Mouse (Mus musculus) ES-E14 (cell line): ENCODE data around the gene Hc. TPM values are rescaled to one million over a fixed set of nuclear protein-coding genes. Genes with fewer than 3 reads are reported as not detected.

Experiments
- DNase-seq: peaks from one replicate; pipeline ENCODE4 v3.0.0-alpha.2; 2013; ENCODE audit warnings: low read depth, low spot score
- H3K27ac ChIP-seq: 2 replicates; pipeline ENCODE4 v1.5.1; 2012; ENCODE audit warnings: low read depth, mild to moderate bottlenecking, low read length, moderate library complexity, mixed read lengths; ENCODE audit not compliant: poor library complexity, insufficient read depth, severe bottlenecking
- H3K36me3 ChIP-seq: 2 replicates; pipeline ENCODE4 v1.6.1; 2012; ENCODE audit warnings: mild to moderate bottlenecking, low read length, moderate library complexity, mixed read lengths; ENCODE audit not compliant: control insufficient read depth, poor library complexity, insufficient read depth, severe bottlenecking
- H3K4me1 ChIP-seq, 2 experiments: fragments of 150-350 bp in 1 of 2; sonication (generic) in 1 of 2; 2 replicates each; pipeline ENCODE4 v1.6.1; 2012; ENCODE audit warnings: low read length in 2 of 2, mild to moderate bottlenecking in 1 of 2, mixed read lengths in 1 of 2; ENCODE audit not compliant: control insufficient read depth in 2 of 2, insufficient read depth in 2 of 2, poor library complexity in 1 of 2
- H3K4me3 ChIP-seq, 2 experiments: fragments of 150-350 bp in 1 of 2; sonication (generic) in 1 of 2; 2 replicates each; pipeline ENCODE4 v1.5.1; 2012; ENCODE audit warnings: low read length in 2 of 2, low read depth in 1 of 2, mild to moderate bottlenecking in 1 of 2, mixed read lengths in 1 of 2; ENCODE audit not compliant: insufficient read depth in 1 of 2, poor library complexity in 1 of 2, severe bottlenecking in 1 of 2
- H3K9ac ChIP-seq: 2 replicates; pipeline ENCODE4 v1.6.1; 2012; ENCODE audit warnings: low read depth, mild to moderate bottlenecking, low read length, mixed read lengths; ENCODE audit not compliant: poor library complexity, insufficient read depth, severe bottlenecking
- H3K9me3 ChIP-seq: fragments of 150-350 bp; sonication (generic); 2 replicates; pipeline ENCODE4 v1.6.1; 2012; ENCODE audit warnings: low read depth, mild to moderate bottlenecking, low read length; ENCODE audit not compliant: control insufficient read depth, insufficient read depth
- CHD2 ChIP-seq: IDR thresholded peaks from 2 replicates; pipeline ENCODE4 v1.6.1; 2014; ENCODE audit warnings: mild to moderate bottlenecking, low read depth, low read length, inconsistent platforms
- HCFC1 ChIP-seq: IDR thresholded peaks from 2 replicates; pipeline ENCODE4 v1.6.1; 2012; ENCODE audit warnings: low read length, inconsistent platforms, borderline replicate concordance; ENCODE audit not compliant: insufficient read depth
- MAFK ChIP-seq: IDR thresholded peaks from 2 replicates; pipeline ENCODE4 v1.6.1; 2014; ENCODE audit warnings: mild to moderate bottlenecking, low read depth, low read length, inconsistent platforms; ENCODE audit not compliant: insufficient read depth
- ZC3H11A ChIP-seq: IDR thresholded peaks from 2 replicates; pipeline ENCODE4 v1.6.1; 2012; ENCODE audit warnings: low read depth, mild to moderate bottlenecking, inconsistent platforms, low read length, borderline replicate concordance
- ZNF384 ChIP-seq: IDR thresholded peaks from 2 replicates; pipeline ENCODE4 v1.6.1; 2012; ENCODE audit warnings: low read depth, low read length, inconsistent platforms
- in situ Hi-C, 2 experiments: fragments of 600-800 bp; cut with MboI; formaldehyde crosslinking; loops; one replicate each; pipeline ENCODE4 v1.15.1; 2025; ENCODE audit warnings: low sequenced_read_pairs in 2 of 2, inconsistent platforms in 1 of 2; ENCODE audit not compliant: unreplicated experiment in 2 of 2
- total RNA-seq: library from RNA; depleted of rRNA; stranded (reverse); fragments of 300-350 nt; gene quantifications from 2 replicates; pipeline ENCODE4 v1.2.3, GENCODE M21; 2012

Gene Hc
- total RNA-seq, 1 experiment, result 0.45 TPM

DNA sequence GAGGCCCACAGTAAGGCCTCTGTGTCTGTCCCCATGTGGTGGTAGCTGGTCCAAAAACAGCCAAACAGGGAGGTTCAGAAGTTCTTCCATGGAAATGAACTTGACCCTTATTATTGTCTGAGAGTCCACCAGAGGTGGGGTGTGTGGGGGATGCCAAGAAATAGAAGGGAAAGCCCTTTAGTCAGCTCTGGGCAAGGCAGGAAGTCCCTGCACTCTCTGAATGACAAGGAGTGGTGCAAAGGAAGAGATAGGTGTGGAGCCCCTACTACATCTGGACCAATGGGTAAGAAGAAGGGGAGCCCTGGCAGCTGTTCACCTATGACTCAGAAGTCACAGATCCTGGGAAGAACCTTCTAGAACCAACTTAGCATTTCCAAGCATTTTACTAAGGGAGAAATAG lies 106.9 kb downstream of the Hc start:
- Histone ChIP-seq H3K4me3 (no peak overlapping the region), H3K27ac (no peak overlapping the region), H3K9ac (no peak overlapping the region), H3K9me3 (no peaks in the 10 kb centered on the region), H3K4me1 (no peaks in the 10 kb centered on the region), H3K36me3 (no peaks in the 10 kb centered on the region)
- TF ChIP-seq ZC3H11A (no peak), ZNF384 (no peak), HCFC1 (no peak), MAFK (no peak), CHD2 (no peak)
- DNase-seq, result no peak
- in situ Hi-C loops, result no loop called here

GRCm38 (mm10) chr2:34953547-34954116 lies 107.6 kb downstream of the Hc start:
- no peak for TF ChIP-seq CHD2
- TF ChIP-seq MAFK, result no peak
- in situ Hi-C loops, result no loop called here
- Histone ChIP-seq H3K27ac (no peak overlapping the region), H3K36me3 (no peaks in the 10 kb centered on the region), H3K9ac (no peak overlapping the region), H3K9me3 (no peaks in the 10 kb centered on the region), H3K4me3 (no peak overlapping the region), H3K4me1 (no peaks in the 10 kb centered on the region)
- no peak for DNase-seq

DNA sequence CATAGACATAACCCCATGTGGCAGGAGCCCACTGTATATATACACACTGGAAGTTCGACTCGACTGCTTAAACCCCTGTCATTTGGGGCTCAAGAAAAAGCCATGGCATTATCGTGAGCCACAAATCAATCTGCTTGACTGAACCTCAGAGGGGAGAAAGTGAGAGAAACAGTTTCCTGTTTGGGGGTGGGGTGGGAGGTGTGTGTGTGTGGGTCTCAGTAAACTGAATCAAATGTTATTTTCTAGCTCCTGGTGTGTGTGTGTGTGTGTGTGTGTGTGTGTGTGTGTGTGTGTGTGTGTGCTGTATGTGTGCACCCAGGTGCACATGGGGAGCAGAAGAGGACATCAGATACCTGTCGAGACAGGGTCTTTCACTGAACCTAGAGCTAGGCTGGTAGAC lies 108.2 kb downstream of the Hc start:
- Histone ChIP-seq H3K9me3 (no peaks in the 10 kb centered on the region), H3K4me3 (no peak overlapping the region), H3K9ac (no peak overlapping the region), H3K27ac (no peak overlapping the region), H3K4me1 (0 out of 4 replicates have a peak, but pooled peaks cover 0 to 1% of the 10 kb centered on the region in 2 experiments), H3K36me3 (no peaks in the 10 kb centered on the region)
- TF ChIP-seq HCFC1 (no peak), CHD2 (no peak), ZC3H11A (no peak), MAFK (no peak), ZNF384 (no peak)
- in situ Hi-C loops, result no loop called here
- no peak for DNase-seq

DNA sequence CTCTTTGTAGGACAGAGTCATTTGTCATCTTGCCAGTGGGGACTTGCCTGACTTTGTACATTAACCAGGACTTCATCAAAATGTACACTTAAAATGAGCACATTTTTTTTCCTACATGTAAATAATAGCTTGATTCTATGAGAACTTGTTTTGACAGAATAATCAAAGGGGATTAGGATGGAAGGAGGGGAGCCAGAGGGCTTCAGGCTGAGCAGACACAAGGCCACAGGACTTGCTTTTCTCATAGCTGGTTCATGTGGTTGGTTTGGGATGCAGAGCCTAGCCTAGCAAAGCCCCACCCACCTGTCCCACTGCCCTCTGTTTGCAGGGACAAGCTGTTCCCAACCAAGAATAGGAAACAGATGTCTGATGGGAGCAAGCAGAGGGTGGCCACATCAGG lies 109.8 kb downstream of the Hc start:
- DNase-seq, result no peak
- Histone ChIP-seq H3K4me1 (peaks cover 0 to 11% of the 10 kb centered on the region in 2 experiments; a peak in 2 of 4 replicates), H3K9ac (no peak overlapping the region), H3K4me3 (no peak overlapping the region), H3K27ac (no peak overlapping the region), H3K36me3 (no peaks in the 10 kb centered on the region), H3K9me3 (no peaks in the 10 kb centered on the region)
- in situ Hi-C loops, result no loop called here
- TF ChIP-seq ZNF384, result no peak
- TF ChIP-seq ZC3H11A, result no peak
- no peak for TF ChIP-seq MAFK
- TF ChIP-seq HCFC1, result no peak
- TF ChIP-seq CHD2, result no peak

- DNase-seq, result no peak
- TF ChIP-seq MAFK (no peak), HCFC1 (no peak), ZC3H11A (no peak), ZNF384 (no peak), CHD2 (no peak)
- Histone ChIP-seq H3K4me1 (peaks cover 5 to 32% of the 10 kb centered on the region in 2 experiments), H3K4me3 (no peak overlapping the region), H3K9me3 (no peaks in the 10 kb centered on the region), H3K9ac (no peak overlapping the region), H3K27ac (no peak overlapping the region), H3K36me3 (no peaks in the 10 kb centered on the region)
- in situ Hi-C loops, result no loop called here
Observed at GRCm38 (mm10) chr2:34948622-34949021, 112.6 kb downstream of the Hc start.
